Mouse (Mus musculus): ENCODE measurements around the gene Cdc14b. TPM values are rescaled to one million over a fixed set of nuclear protein-coding genes. Genes with fewer than 3 reads are reported as not detected.

Cdc14b gene
- polyA plus RNA-seq, 1 experiment: 2.8 TPM

GRCm38 (mm10) chr13:64237000-64237680 is 38.0 kb downstream of the Cdc14b start:
- Histone ChIP-seq H3K27me3 (ENCODE audit: control insufficient read depth, insufficient read depth, low read length) (no peaks in the 10 kb centered on the region), H3K27ac (ENCODE audit: insufficient read depth, low read depth, low read length) (no peak overlapping the region), H3K4me3 (ENCODE audit: low read depth, low read length) (no peak overlapping the region), H3K4me1 (ENCODE audit: control insufficient read depth, insufficient read depth, insufficient read length, low read length) (no peaks in the 10 kb centered on the region), H3K36me3 (ENCODE audit: control insufficient read depth, insufficient read depth, low read length) (peaks cover 3% of the 10 kb centered on the region; the same call in 1 of the 2 replicates)
- 52% methylated on average over 4 of the region's 4 CpGs for WGBS
- no peak for TF ChIP-seq CTCF (IDR thresholded peaks at IDR 0.05; ENCODE audit: extremely low read depth, insufficient read length, insufficient replicate concordance, low read depth, low read length)
- no peak for TF ChIP-seq POLR2A (IDR thresholded peaks at IDR 0.05; ENCODE audit: low read depth, low read length)

- peaks cover 2% of the 10 kb centered on the region; the same call in 1 of the 2 replicates for H3K36me3 ChIP-seq (ENCODE audit: control insufficient read depth, insufficient read depth, low read length)
- no peaks in the 10 kb centered on the region for H3K27me3 ChIP-seq (ENCODE audit: control insufficient read depth, insufficient read depth, low read length)
- no peak overlapping the region for H3K27ac ChIP-seq (ENCODE audit: insufficient read depth, low read depth, low read length)
- H3K4me1 ChIP-seq (ENCODE audit: control insufficient read depth, insufficient read depth, insufficient read length, low read length): no peaks in the 10 kb centered on the region
- H3K4me3 ChIP-seq (ENCODE audit: low read depth, low read length): no peak overlapping the region
- 89% methylated on average over 3 of the region's 3 CpGs for WGBS
- no peak for TF ChIP-seq POLR2A (IDR thresholded peaks at IDR 0.05; ENCODE audit: low read depth, low read length)
- TF ChIP-seq CTCF (IDR thresholded peaks at IDR 0.05; ENCODE audit: extremely low read depth, insufficient read length, insufficient replicate concordance, low read depth, low read length): no peak
These were observed 39.3 kb downstream of the Cdc14b start for GRCm38 (mm10) chr13:64235777-64236176.

- H3K4me3 ChIP-seq (ENCODE audit: low read depth, low read length): no peak overlapping the region
- WGBS: 74% methylated on average over 4 of the region's 4 CpGs
- H3K27me3 ChIP-seq (ENCODE audit: control insufficient read depth, insufficient read depth, low read length): no peaks in the 10 kb centered on the region
- no peak for TF ChIP-seq POLR2A (IDR thresholded peaks at IDR 0.05; ENCODE audit: low read depth, low read length)
- TF ChIP-seq CTCF (IDR thresholded peaks at IDR 0.05; ENCODE audit: extremely low read depth, insufficient read length, insufficient replicate concordance, low read depth, low read length): no peak
- H3K4me1 ChIP-seq (ENCODE audit: control insufficient read depth, insufficient read depth, insufficient read length, low read length): no peaks in the 10 kb centered on the region
- no peak overlapping the region for H3K27ac ChIP-seq (ENCODE audit: insufficient read depth, low read depth, low read length)
- H3K36me3 ChIP-seq (ENCODE audit: control insufficient read depth, insufficient read depth, low read length): peaks cover 2% of the 10 kb centered on the region; the same call in 1 of the 2 replicates
These were observed 39.9 kb downstream of the Cdc14b start for GRCm38 (mm10) chr13:64235062-64235715.

GRCm38 (mm10) chr13:64233139-64233538 is 42.0 kb downstream of the Cdc14b start:
- no peaks in the 10 kb centered on the region for H3K27me3 ChIP-seq (ENCODE audit: control insufficient read depth, insufficient read depth, low read length)
- H3K36me3 ChIP-seq (ENCODE audit: control insufficient read depth, insufficient read depth, low read length): no peaks in the 10 kb centered on the region
- H3K4me3 ChIP-seq (ENCODE audit: low read depth, low read length): no peak overlapping the region
- H3K4me1 ChIP-seq (ENCODE audit: control insufficient read depth, insufficient read depth, insufficient read length, low read length): no peaks in the 10 kb centered on the region
- 90% methylated on average over 4 of the region's 4 CpGs for WGBS
- no peak for TF ChIP-seq POLR2A (IDR thresholded peaks at IDR 0.05; ENCODE audit: low read depth, low read length)
- TF ChIP-seq CTCF (IDR thresholded peaks at IDR 0.05; ENCODE audit: extremely low read depth, insufficient read length, insufficient replicate concordance, low read depth, low read length): no peak
- H3K27ac ChIP-seq (ENCODE audit: insufficient read depth, low read depth, low read length): no peak overlapping the region

GRCm38 (mm10) chr13:64226725-64227124 is 48.4 kb downstream of the Cdc14b start:
- no peak for TF ChIP-seq POLR2A (IDR thresholded peaks at IDR 0.05; ENCODE audit: low read depth, low read length)
- no peak for TF ChIP-seq CTCF (IDR thresholded peaks at IDR 0.05; ENCODE audit: extremely low read depth, insufficient read length, insufficient replicate concordance, low read depth, low read length)
- Histone ChIP-seq H3K4me1 (ENCODE audit: control insufficient read depth, insufficient read depth, insufficient read length, low read length) (no peaks in the 10 kb centered on the region), H3K4me3 (ENCODE audit: low read depth, low read length) (no peak overlapping the region), H3K27ac (ENCODE audit: insufficient read depth, low read depth, low read length) (no peak overlapping the region), H3K36me3 (ENCODE audit: control insufficient read depth, insufficient read depth, low read length) (peaks cover 7% of the 10 kb centered on the region; the same call in 1 of the 2 replicates), H3K27me3 (ENCODE audit: control insufficient read depth, insufficient read depth, low read length) (no peaks in the 10 kb centered on the region)
- WGBS: 83% methylated on average over 4 of the region's 4 CpGs

- no peak overlapping the region for H3K27ac ChIP-seq (ENCODE audit: insufficient read depth, low read depth, low read length)
- no peak overlapping the region for H3K4me3 ChIP-seq (ENCODE audit: low read depth, low read length)
- H3K27me3 ChIP-seq (ENCODE audit: control insufficient read depth, insufficient read depth, low read length): no peaks in the 10 kb centered on the region
- WGBS: 86% methylated on average over 3 of the region's 3 CpGs
- H3K4me1 ChIP-seq (ENCODE audit: control insufficient read depth, insufficient read depth, insufficient read length, low read length): no peaks in the 10 kb centered on the region
- TF ChIP-seq POLR2A (IDR thresholded peaks at IDR 0.05; ENCODE audit: low read depth, low read length): no peak
- peaks cover 7% of the 10 kb centered on the region; the same call in 1 of the 2 replicates for H3K36me3 ChIP-seq (ENCODE audit: control insufficient read depth, insufficient read depth, low read length)
These were observed 49.4 kb downstream of the Cdc14b start for GRCm38 (mm10) chr13:64225738-64226137.

GRCm38 (mm10) chr13:64214891-64215290 is 60.2 kb downstream of the Cdc14b start:
- Histone ChIP-seq H3K36me3 (ENCODE audit: control insufficient read depth, insufficient read depth, low read length) (peaks cover 16% of the 10 kb centered on the region), H3K4me3 (ENCODE audit: low read depth, low read length) (no peak overlapping the region), H3K27me3 (ENCODE audit: control insufficient read depth, insufficient read depth, low read length) (no peaks in the 10 kb centered on the region), H3K4me1 (ENCODE audit: control insufficient read depth, insufficient read depth, insufficient read length, low read length) (no peaks in the 10 kb centered on the region), H3K27ac (ENCODE audit: insufficient read depth, low read depth, low read length) (no peak overlapping the region)
- TF ChIP-seq CTCF (IDR thresholded peaks at IDR 0.05; ENCODE audit: extremely low read depth, insufficient read length, insufficient replicate concordance, low read depth, low read length): no peak
- TF ChIP-seq POLR2A (IDR thresholded peaks at IDR 0.05; ENCODE audit: low read depth, low read length): no peak
- 92% methylated on average over 5 of the region's 5 CpGs for WGBS
